Mouse (Mus musculus): ENCODE measurements around the gene Kcnj2. TPM values are rescaled to one million over a fixed set of nuclear protein-coding genes. Genes with fewer than 3 reads are reported as not detected.

Kcnj2 gene
- total and polyA plus RNA-seq, 2 experiments from 2014 or later = 0.44 to 4.6 TPM

DNA sequence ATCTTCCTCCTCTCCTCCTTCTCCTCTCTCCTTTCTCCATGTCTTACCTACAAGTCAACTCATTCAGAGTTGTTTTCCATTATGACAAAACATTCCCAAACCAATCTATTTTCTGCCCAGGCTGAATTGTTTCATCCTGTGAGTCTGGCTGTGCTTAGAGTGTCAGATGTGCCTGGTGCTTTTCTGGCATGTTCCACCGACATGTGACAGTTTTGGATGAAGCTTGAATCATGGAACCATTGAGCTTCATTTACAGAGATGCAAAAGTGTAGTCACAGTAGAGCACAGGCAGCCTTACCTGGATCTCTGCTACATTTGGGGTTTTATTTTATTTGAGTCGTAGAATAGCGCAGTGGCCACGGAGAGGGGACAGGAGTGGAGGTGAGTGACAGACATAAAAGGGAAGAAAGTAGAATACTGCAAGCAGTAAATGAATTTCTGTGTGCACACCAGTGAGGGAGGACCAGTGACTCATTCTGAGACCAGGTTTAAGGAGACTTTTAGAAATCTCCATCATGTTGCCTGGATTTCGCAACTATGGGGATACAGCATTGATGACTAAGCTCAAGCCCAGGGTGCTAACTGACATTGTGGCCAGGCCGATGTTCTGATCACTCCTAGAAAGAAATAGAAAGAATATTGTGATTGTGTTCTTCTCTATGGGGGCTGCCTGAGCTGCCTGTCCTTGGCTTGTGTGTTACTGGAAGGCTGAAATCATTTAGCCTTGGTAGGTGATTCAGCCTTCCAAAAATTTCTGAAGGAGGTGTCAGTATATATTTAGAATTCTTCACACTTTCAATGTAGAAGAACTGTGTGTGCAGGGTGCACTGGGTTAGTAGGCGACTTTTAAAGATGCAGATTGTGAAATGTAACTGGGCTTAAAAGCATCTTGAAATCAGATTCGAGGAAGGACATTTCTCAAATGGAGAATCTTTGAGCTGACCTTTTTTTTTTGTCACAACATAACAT lies 10.8 kb upstream of the Kcnj2 start:
- no peak for TF ChIP-seq CTCF (IDR thresholded peaks at IDR 0.05; ENCODE audit: low read depth)
- Histone ChIP-seq H3K9ac (replicated peaks; ENCODE audit: low read length) (no peak overlapping the region), H3K36me3 (ENCODE audit: insufficient read depth, low read length) (no peaks in the 10 kb centered on the region), H3K4me1 (ENCODE audit: insufficient read depth, low read length) (no peaks in the 10 kb centered on the region), H3K27me3 (ENCODE audit: insufficient read depth, low read length) (no peaks in the 10 kb centered on the region), H3K9me3 (ENCODE audit: low read length) (no peaks in the 10 kb centered on the region), H3K27ac (no peak overlapping the region), H3K4me2 (ENCODE audit: low read depth, low read length) (no peak overlapping the region), H3K4me3 (ENCODE audit: low read length) (no peak overlapping the region)
- no peak for DNase-seq (ENCODE audit: low spot score)
- ATAC-seq = no peak
- WGBS = 90% methylated on average over 8 of the region's 8 CpGs

DNA sequence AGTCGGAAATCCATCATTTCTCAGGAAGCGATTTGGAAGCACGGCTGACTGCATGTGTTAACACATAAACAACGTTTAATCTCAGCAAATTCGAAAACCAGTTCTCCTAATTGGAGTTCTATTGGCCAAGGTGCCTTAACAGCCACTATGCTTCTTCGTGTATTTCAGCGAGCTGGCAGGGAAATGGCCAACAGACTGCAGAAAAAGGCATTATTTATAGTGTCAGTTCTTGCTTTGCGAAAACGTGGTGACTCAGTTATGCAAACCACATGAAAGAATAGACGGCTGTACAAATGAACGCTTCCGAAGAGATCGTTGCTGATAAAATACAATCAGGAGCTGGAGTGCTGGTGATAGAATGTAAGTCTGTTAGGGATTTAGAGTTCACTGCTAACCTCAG lies 9.9 kb upstream of the Kcnj2 start:
- TF ChIP-seq CTCF (IDR thresholded peaks at IDR 0.05; ENCODE audit: low read depth) = no peak
- Histone ChIP-seq H3K9me3 (ENCODE audit: low read length) (no peaks in the 10 kb centered on the region), H3K4me3 (ENCODE audit: low read length) (no peak overlapping the region), H3K36me3 (ENCODE audit: insufficient read depth, low read length) (no peaks in the 10 kb centered on the region), H3K9ac (replicated peaks; ENCODE audit: low read length) (no peak overlapping the region), H3K27me3 (ENCODE audit: insufficient read depth, low read length) (no peaks in the 10 kb centered on the region), H3K4me2 (ENCODE audit: low read depth, low read length) (no peak overlapping the region), H3K4me1 (ENCODE audit: insufficient read depth, low read length) (no peaks in the 10 kb centered on the region), H3K27ac (no peak overlapping the region)
- DNase-seq (ENCODE audit: low spot score) (no peak), ATAC-seq (no peak)
- 68% methylated on average over 13 of the region's 13 CpGs for WGBS

DNA sequence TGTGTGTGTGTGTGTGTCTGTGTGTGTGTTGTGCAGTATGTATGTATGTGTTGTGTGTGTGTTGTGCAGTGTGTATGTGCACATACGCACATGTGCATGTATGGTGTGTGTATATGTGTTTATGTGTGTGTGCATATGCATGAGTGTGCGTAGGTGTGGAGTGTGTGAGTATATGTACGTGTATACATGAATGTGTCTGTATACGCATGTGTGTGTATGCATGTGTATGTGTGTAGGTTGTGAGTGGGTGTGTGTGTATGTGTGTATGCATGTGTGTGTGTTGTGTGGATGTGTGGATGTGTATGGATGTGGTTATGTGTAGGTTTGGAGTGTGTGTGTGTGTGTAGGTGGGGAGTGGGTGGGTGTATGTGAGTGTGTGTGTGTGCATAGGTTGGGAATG lies 8.5 kb upstream of the Kcnj2 start:
- no peak overlapping the region for H3K4me3 ChIP-seq (ENCODE audit: low read length)
- no peaks in the 10 kb centered on the region for H3K4me1 ChIP-seq (ENCODE audit: insufficient read depth, low read length)
- ATAC-seq = no peak
- no peak overlapping the region for H3K27ac ChIP-seq
- H3K36me3 ChIP-seq (ENCODE audit: insufficient read depth, low read length) = no peaks in the 10 kb centered on the region
- no peak for TF ChIP-seq CTCF (IDR thresholded peaks at IDR 0.05; ENCODE audit: low read depth)
- H3K9ac ChIP-seq (replicated peaks; ENCODE audit: low read length) = no peak overlapping the region
- no peak overlapping the region for H3K4me2 ChIP-seq (ENCODE audit: low read depth, low read length)
- WGBS = 97% methylated on average over 4 of the region's 4 CpGs
- no peaks in the 10 kb centered on the region for H3K27me3 ChIP-seq (ENCODE audit: insufficient read depth, low read length)
- no peak for DNase-seq (ENCODE audit: low spot score)
- H3K9me3 ChIP-seq (ENCODE audit: low read length) = no peaks in the 10 kb centered on the region

DNA sequence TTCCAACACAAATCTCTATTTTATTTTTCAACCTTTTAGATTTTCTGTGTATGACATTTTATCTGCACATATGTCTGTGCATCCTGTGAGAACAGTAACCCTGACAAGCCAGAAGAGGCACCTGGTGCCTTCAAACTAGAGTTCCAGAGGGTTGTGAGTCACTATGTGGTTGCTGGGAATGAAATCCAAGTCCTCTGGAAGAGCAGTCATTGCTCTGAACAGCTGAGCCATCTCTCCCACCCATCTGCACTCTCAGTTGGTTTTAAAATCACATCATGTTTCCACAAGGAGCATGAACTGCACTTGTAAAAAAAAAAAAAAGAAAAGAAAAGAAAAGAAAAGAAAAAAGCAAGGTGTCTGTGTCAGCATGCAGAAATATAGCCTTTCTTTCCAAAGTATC lies 6.5 kb upstream of the Kcnj2 start:
- H3K4me3 ChIP-seq (ENCODE audit: low read length) = no peak overlapping the region
- ATAC-seq (no peak), DNase-seq (ENCODE audit: low spot score) (no peak)
- H3K4me1 ChIP-seq (ENCODE audit: insufficient read depth, low read length) = no peaks in the 10 kb centered on the region
- no peak for TF ChIP-seq CTCF (IDR thresholded peaks at IDR 0.05; ENCODE audit: low read depth)
- no peaks in the 10 kb centered on the region for H3K9me3 ChIP-seq (ENCODE audit: low read length)
- H3K4me2 ChIP-seq (ENCODE audit: low read depth, low read length) = no peak overlapping the region
- no peaks in the 10 kb centered on the region for H3K27me3 ChIP-seq (ENCODE audit: insufficient read depth, low read length)
- H3K27ac ChIP-seq = no peak overlapping the region
- no peak overlapping the region for H3K9ac ChIP-seq (replicated peaks; ENCODE audit: low read length)
- H3K36me3 ChIP-seq (ENCODE audit: insufficient read depth, low read length) = no peaks in the 10 kb centered on the region

DNA sequence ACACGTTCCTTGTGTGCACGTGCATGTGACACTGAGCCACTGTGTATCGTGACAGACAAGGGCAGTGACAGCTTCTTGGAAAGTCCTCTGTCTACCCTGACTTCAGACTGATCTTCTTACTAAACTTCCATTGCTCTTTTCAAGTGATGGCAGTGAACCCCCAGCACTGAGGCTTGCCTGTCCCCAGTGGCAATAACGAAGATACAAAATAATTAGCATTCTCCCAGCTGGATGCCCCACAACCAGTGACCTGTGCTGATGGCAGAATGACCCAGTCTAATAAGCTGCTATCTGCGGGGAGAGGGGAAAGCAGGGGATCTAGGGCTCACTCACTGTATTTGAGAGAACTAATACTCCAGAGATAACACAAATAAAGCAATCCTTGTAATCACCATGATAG lies 5.7 kb upstream of the Kcnj2 start:
- Histone ChIP-seq H3K27ac (no peak overlapping the region), H3K9me3 (ENCODE audit: low read length) (no peaks in the 10 kb centered on the region), H3K4me1 (ENCODE audit: insufficient read depth, low read length) (no peaks in the 10 kb centered on the region), H3K36me3 (ENCODE audit: insufficient read depth, low read length) (no peaks in the 10 kb centered on the region), H3K4me2 (ENCODE audit: low read depth, low read length) (no peak overlapping the region), H3K9ac (replicated peaks; ENCODE audit: low read length) (no peak overlapping the region), H3K4me3 (ENCODE audit: low read length) (no peak overlapping the region), H3K27me3 (ENCODE audit: insufficient read depth, low read length) (no peaks in the 10 kb centered on the region)
- no peak for TF ChIP-seq CTCF (IDR thresholded peaks at IDR 0.05; ENCODE audit: low read depth)
- no peak for DNase-seq (ENCODE audit: low spot score)
- 39% methylated on average over 5 of the region's 5 CpGs for WGBS
- no peak for ATAC-seq

DNA sequence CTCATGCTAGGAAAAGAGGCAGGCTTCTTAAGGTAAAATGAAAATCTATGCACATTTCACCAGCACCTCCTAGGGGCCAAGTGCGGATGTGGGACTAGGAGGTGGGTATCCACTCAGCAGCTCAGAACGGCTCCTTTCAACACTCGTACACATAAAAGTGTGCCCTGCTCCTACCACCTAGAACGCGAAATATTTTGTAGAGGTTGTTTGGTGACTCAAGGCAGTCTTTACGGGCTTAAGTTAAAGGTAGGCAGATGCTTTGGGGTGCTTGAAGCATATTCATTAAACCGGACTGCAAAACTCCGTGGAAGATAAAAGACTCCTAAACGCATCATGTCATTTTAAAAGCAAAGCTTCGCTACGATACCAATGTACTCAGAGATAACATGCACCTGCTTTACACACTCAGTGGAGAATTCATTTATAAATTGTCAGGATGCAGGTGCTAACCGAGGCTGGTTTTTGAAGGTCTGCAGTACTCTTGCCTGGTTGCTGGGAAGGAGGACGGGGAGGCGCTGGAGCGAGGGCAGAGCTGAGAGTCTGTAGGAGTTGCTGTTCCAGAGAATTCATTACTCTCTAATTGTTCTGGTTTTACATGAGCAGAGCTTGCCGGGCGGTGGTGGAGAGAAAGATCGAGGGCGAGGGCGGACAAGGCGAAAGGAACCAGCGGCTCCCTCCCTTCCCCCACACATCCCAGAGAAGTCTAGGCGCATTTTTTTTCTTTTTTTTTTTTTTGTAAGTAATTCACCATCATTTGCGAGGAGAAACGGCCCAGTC lies 1.0 kb upstream of the Kcnj2 start:
- peak; percentile 33; the same call in 1 of the 2 replicates for ATAC-seq
- H3K4me3 ChIP-seq (ENCODE audit: low read length) = peak overlapping the region; percentile 72
- no peaks in the 10 kb centered on the region for H3K27me3 ChIP-seq (ENCODE audit: insufficient read depth, low read length)
- H3K4me2 ChIP-seq (ENCODE audit: low read depth, low read length) = peak overlapping the region; percentile 99
- under 1% methylated on average over 24 of the region's 25 CpGs for WGBS
- H3K9ac ChIP-seq (replicated peaks; ENCODE audit: low read length) = peak overlapping the region; percentile 39
- DNase-seq (ENCODE audit: low spot score) = peak; percentile 87
- H3K4me1 ChIP-seq (ENCODE audit: insufficient read depth, low read length) = no peaks in the 10 kb centered on the region
- peak; percentile 84 for TF ChIP-seq CTCF (IDR thresholded peaks at IDR 0.05; ENCODE audit: low read depth)
- H3K36me3 ChIP-seq (ENCODE audit: insufficient read depth, low read length) = no peaks in the 10 kb centered on the region
- H3K9me3 ChIP-seq (ENCODE audit: low read length) = no peaks in the 10 kb centered on the region
- H3K27ac ChIP-seq = peak overlapping the region; percentile 68; the same call in 1 of the 2 replicates
